Mouse (Mus musculus): ENCODE measurements around the gene Plac8. TPM values are rescaled to one million over a fixed set of nuclear protein-coding genes. Genes with fewer than 3 reads are reported as not detected.

Plac8 gene
- polyA plus RNA-seq, 1 experiment from 2014 or later = 3.9 TPM

DNA sequence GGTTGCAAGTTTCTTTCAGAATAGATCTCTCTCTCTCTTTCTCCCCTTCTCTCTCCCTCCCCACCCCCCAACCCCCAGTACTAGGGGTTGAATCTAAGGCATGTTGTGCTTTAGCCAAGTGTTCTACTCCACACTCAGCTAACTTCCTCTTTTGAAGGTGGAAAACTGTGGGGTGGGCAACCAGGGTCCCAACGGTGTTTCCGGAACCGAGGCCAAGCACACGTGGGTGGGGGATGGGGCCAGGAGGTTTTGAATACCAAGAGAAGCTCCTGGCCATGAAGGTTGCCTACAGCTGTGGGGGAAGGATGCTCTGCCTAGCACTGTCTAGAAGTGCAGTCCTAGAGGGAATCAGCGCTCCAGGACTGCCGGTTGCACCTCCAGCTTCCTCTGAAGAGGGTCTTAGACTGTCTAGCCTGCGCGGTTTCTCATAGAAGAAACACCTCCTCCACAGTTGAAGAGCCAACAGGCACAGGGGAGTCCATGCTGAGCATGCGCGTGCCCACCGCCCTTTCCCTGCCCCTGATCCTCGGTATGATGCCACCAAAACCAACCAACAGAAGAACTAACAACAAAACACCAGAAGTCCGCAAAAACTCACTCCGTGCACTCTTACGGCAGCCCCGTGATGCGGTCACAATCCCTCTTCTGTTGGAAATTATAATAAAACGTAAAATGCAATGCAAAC, 2.7 kb downstream of the Plac8 start:
- no peak for DNase-seq (ENCODE audit: low spot score)
- Histone ChIP-seq H3K4me3 (ENCODE audit: low read depth, low read length) (no peak overlapping the region), H3K36me3 (ENCODE audit: control insufficient read depth, insufficient read depth, low read length) (no peaks in the 10 kb centered on the region), H3K27me3 (ENCODE audit: control insufficient read depth, insufficient read depth, low read length) (no peaks in the 10 kb centered on the region), H3K4me2 (replicated peaks; ENCODE audit: low read depth, low read length) (no peak overlapping the region), H3K9me3 (ENCODE audit: control insufficient read depth, low read length) (no peaks in the 10 kb centered on the region), H3K27ac (ENCODE audit: low read depth, low read length) (no peak overlapping the region), H3K4me1 (replicated peaks; ENCODE audit: control insufficient read depth, insufficient read depth, low read length) (no peaks in the 10 kb centered on the region), H3K9ac (ENCODE audit: low read depth, low read length) (no peak overlapping the region)
- 74% methylated on average over 18 of the region's 18 CpGs for WGBS
- no peak for ATAC-seq (ENCODE audit: low FRiP score)

DNA sequence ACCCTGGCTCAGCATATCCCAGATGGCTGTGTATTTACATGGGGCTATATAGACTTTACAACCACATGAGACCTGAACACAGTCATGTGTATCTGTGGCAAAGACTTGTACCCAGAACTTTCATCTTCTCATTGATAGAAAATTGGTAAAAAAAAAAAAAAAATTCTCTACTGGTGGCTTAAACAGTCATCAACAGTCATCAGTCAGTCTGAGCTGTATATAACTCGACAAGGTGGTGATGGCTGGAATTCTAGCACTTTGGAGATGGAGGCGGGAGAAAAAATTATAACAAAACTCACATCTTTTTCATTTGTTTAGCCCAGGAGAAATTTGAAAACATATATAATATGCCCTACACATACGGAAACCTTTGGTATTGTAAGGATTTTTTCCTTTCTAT, 3.2 kb downstream of the Plac8 start:
- H3K27me3 ChIP-seq (ENCODE audit: control insufficient read depth, insufficient read depth, low read length) = no peaks in the 10 kb centered on the region
- no peak overlapping the region for H3K4me2 ChIP-seq (replicated peaks; ENCODE audit: low read depth, low read length)
- no peak for DNase-seq (ENCODE audit: low spot score)
- 94% methylated on average over 3 of the region's 3 CpGs for whole genome bisulfite sequencing
- no peak for ATAC-seq (ENCODE audit: low FRiP score)
- H3K4me1 ChIP-seq (replicated peaks; ENCODE audit: control insufficient read depth, insufficient read depth, low read length) = no peaks in the 10 kb centered on the region
- no peak overlapping the region for H3K27ac ChIP-seq (ENCODE audit: low read depth, low read length)
- no peak overlapping the region for H3K4me3 ChIP-seq (ENCODE audit: low read depth, low read length)
- H3K9ac ChIP-seq (ENCODE audit: low read depth, low read length) = no peak overlapping the region
- no peaks in the 10 kb centered on the region for H3K9me3 ChIP-seq (ENCODE audit: control insufficient read depth, low read length)
- H3K36me3 ChIP-seq (ENCODE audit: control insufficient read depth, insufficient read depth, low read length) = no peaks in the 10 kb centered on the region

DNA sequence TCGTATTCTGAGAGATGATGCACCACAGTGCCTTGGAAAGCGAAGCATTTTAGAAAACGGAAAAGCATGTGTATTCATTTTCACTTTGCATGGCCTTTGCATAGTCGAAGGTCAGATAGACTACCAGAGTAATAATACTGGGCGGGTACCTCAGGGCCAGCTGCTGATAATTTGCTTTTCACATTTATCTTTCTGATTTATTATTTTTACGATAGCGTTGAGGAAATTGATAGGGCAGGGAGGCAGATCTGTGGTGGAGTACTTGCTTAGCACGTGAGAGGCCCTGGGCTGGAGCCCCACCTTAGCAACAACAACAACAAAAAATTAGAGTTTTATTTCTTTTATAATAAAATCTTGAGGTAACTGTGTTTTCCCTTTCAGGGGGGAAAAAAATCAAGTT, 3.9 kb downstream of the Plac8 start:
- no peak for DNase-seq (ENCODE audit: low spot score)
- 92% methylated on average over 8 of the region's 8 CpGs for WGBS

DNA sequence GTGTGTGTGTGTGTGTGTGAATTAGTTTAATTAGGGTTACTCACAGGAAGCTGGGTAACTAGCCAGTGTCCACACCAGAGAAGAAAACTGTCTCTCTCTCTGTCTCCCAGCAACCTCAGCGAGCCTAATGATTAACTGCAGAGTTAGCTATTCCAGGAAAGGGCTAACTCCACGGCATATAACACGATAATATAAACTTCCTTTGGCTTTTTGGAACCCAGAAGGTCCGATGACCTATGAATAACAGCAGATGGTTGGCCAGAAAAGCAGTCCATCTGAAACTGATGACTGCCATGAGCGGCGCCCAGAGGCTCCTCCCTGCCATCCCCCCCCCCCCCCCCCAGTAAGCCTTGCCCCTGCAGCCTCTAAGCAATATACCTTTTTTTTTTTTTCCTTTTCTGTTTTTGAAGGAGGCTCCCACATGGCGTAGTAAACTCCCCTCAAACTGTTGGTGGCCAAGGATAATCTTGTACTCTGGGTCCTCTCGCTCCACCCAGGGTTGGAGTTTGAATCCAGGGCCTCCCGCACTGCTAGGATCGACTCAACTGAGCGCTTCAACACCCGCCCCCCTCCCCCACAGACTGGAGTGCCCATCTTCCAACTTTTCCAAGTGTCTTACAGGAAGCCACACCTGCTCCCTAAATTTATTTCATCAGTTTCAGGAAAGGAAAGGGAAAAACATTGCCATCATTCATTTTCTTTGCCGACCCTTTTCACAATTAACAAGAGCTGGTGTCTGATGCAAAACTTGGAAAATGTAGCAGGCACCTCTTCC, 4.6 kb downstream of the Plac8 start:
- Histone ChIP-seq H3K4me3 (ENCODE audit: low read depth, low read length) (no peak overlapping the region), H3K9me3 (ENCODE audit: control insufficient read depth, low read length) (no peaks in the 10 kb centered on the region), H3K4me1 (replicated peaks; ENCODE audit: control insufficient read depth, insufficient read depth, low read length) (no peaks in the 10 kb centered on the region), H3K27ac (ENCODE audit: low read depth, low read length) (no peak overlapping the region), H3K9ac (ENCODE audit: low read depth, low read length) (no peak overlapping the region), H3K4me2 (replicated peaks; ENCODE audit: low read depth, low read length) (no peak overlapping the region), H3K36me3 (ENCODE audit: control insufficient read depth, insufficient read depth, low read length) (no peaks in the 10 kb centered on the region), H3K27me3 (ENCODE audit: control insufficient read depth, insufficient read depth, low read length) (no peaks in the 10 kb centered on the region)
- no peak for DNase-seq (ENCODE audit: low spot score)
- ATAC-seq (ENCODE audit: low FRiP score) = no peak
- 79% methylated on average over 11 of the region's 13 CpGs for WGBS

More for the DNA sequence above, 3.9 kb downstream of the Plac8 start:
- H3K4me3 ChIP-seq (ENCODE audit: low read depth, low read length) = no peak overlapping the region
- no peaks in the 10 kb centered on the region for H3K9me3 ChIP-seq (ENCODE audit: control insufficient read depth, low read length)
- H3K27ac ChIP-seq (ENCODE audit: low read depth, low read length) = no peak overlapping the region
- H3K9ac ChIP-seq (ENCODE audit: low read depth, low read length) = no peak overlapping the region
- no peak overlapping the region for H3K4me2 ChIP-seq (replicated peaks; ENCODE audit: low read depth, low read length)
- H3K36me3 ChIP-seq (ENCODE audit: control insufficient read depth, insufficient read depth, low read length) = no peaks in the 10 kb centered on the region
- no peak for ATAC-seq (ENCODE audit: low FRiP score)
- H3K4me1 ChIP-seq (replicated peaks; ENCODE audit: control insufficient read depth, insufficient read depth, low read length) = no peaks in the 10 kb centered on the region
- H3K27me3 ChIP-seq (ENCODE audit: control insufficient read depth, insufficient read depth, low read length) = no peaks in the 10 kb centered on the region

DNA sequence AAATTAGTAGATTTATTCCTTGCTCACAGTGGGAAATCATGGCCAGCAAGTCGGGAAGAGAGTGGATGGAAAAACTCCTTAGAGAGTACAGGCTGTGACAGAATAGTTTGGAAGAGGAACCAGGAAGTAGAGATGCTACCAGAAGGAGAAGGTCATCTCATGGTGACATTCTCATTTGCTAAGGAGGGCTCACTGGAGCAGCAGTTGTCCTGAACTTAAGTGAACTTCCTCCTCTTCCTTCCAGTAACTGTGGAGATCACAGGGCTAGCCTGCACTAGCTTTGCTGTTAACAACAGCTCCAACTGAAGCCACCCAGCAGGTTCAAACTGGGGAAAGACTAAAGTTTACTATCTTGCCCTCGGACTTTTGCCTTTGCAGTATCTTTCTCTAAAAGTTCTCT, 5.2 kb downstream of the Plac8 start:
- Histone ChIP-seq H3K9ac (ENCODE audit: low read depth, low read length) (no peak overlapping the region), H3K4me2 (replicated peaks; ENCODE audit: low read depth, low read length) (no peak overlapping the region), H3K27ac (ENCODE audit: low read depth, low read length) (no peak overlapping the region), H3K36me3 (ENCODE audit: control insufficient read depth, insufficient read depth, low read length) (no peaks in the 10 kb centered on the region), H3K27me3 (ENCODE audit: control insufficient read depth, insufficient read depth, low read length) (no peaks in the 10 kb centered on the region), H3K4me3 (ENCODE audit: low read depth, low read length) (no peak overlapping the region), H3K9me3 (ENCODE audit: control insufficient read depth, low read length) (no peaks in the 10 kb centered on the region), H3K4me1 (replicated peaks; ENCODE audit: control insufficient read depth, insufficient read depth, low read length) (no peaks in the 10 kb centered on the region)
- ATAC-seq (ENCODE audit: low FRiP score) (no peak), DNase-seq (ENCODE audit: low spot score) (no peak)
- 74% methylated on average over 2 of the region's 2 CpGs for WGBS

DNA sequence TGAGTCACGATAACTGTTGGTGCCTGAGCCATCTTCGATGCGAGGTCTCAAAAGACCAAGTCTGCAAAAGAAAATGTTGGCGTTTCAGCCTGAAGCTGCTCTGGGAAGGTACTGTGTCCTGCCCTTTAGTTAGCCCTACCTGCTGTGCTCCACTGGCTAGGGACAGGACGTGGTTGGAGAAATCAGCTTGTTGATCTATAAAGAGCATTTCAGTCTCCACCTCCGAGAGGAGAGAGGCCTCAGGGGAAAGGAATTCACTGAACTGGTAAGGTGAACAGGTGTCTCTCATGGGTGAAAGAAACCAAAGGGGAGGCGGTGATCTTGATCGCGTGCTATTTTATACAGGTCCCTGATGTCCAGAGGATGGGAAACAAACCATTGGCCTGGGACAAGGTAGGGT, 9.3 kb downstream of the Plac8 start:
- no peaks in the 10 kb centered on the region for H3K36me3 ChIP-seq (ENCODE audit: control insufficient read depth, insufficient read depth, low read length)
- DNase-seq (ENCODE audit: low spot score) = no peak
- no peaks in the 10 kb centered on the region for H3K4me1 ChIP-seq (replicated peaks; ENCODE audit: control insufficient read depth, insufficient read depth, low read length)
- WGBS = 82% methylated on average over 9 of the region's 9 CpGs
- H3K27me3 ChIP-seq (ENCODE audit: control insufficient read depth, insufficient read depth, low read length) = no peaks in the 10 kb centered on the region
- no peak overlapping the region for H3K27ac ChIP-seq (ENCODE audit: low read depth, low read length)
- no peak for ATAC-seq (ENCODE audit: low FRiP score)
- H3K4me3 ChIP-seq (ENCODE audit: low read depth, low read length) = no peak overlapping the region
- H3K9ac ChIP-seq (ENCODE audit: low read depth, low read length) = no peak overlapping the region
- no peak overlapping the region for H3K4me2 ChIP-seq (replicated peaks; ENCODE audit: low read depth, low read length)
- no peaks in the 10 kb centered on the region for H3K9me3 ChIP-seq (ENCODE audit: control insufficient read depth, low read length)

DNA sequence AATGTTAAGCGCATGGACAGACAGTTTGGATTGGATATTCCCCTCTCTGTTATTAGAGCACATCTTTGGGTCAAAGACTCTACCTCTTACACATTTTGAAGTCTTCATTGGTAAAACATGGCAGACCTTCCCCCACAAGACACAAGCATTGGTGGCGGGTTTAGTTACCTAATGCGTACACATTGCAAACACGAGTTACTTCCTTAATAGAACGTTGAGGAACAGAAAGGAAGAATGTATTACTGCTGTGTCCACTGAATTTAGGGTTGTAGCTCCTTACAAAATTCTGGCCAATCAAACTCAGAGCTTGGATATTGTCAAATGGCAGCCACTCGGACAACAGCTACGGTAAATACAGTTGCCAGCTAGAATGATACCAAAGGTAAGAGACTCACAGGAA, 12.7 kb downstream of the Plac8 start:
- WGBS = 95% methylated on average over 7 of the region's 7 CpGs
- Histone ChIP-seq H3K4me1 (replicated peaks; ENCODE audit: control insufficient read depth, insufficient read depth, low read length) (no peaks in the 10 kb centered on the region), H3K9me3 (ENCODE audit: control insufficient read depth, low read length) (no peaks in the 10 kb centered on the region), H3K36me3 (ENCODE audit: control insufficient read depth, insufficient read depth, low read length) (no peaks in the 10 kb centered on the region), H3K27ac (ENCODE audit: low read depth, low read length) (no peak overlapping the region), H3K4me3 (ENCODE audit: low read depth, low read length) (no peak overlapping the region), H3K4me2 (replicated peaks; ENCODE audit: low read depth, low read length) (no peak overlapping the region), H3K9ac (ENCODE audit: low read depth, low read length) (no peak overlapping the region), H3K27me3 (ENCODE audit: control insufficient read depth, insufficient read depth, low read length) (no peaks in the 10 kb centered on the region)
- DNase-seq (ENCODE audit: low spot score) (no peak), ATAC-seq (ENCODE audit: low FRiP score) (no peak)

DNA sequence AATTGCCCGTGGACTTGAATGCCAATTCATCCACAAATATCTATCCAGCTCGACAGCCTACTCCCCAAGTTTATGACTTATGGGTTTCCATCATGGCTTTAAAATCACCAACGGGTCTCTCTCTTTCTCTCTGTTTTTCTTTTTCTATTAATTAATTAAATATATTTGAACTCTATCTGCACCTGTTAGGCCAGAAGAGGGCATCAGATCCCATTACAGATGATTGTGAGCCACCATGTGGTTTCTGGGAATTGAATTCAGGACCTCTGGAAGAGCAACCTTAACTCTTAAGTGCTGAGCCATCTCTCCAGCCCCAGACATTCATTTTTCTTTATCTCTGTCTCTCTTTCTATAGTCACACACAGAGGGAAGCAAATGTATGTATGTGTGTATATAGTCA, 13.3 kb downstream of the Plac8 start:
- Histone ChIP-seq H3K27ac (ENCODE audit: low read depth, low read length) (no peak overlapping the region), H3K36me3 (ENCODE audit: control insufficient read depth, insufficient read depth, low read length) (no peaks in the 10 kb centered on the region), H3K4me3 (ENCODE audit: low read depth, low read length) (no peak overlapping the region), H3K9ac (ENCODE audit: low read depth, low read length) (no peak overlapping the region), H3K4me1 (replicated peaks; ENCODE audit: control insufficient read depth, insufficient read depth, low read length) (no peaks in the 10 kb centered on the region), H3K27me3 (ENCODE audit: control insufficient read depth, insufficient read depth, low read length) (no peaks in the 10 kb centered on the region), H3K9me3 (ENCODE audit: control insufficient read depth, low read length) (no peaks in the 10 kb centered on the region), H3K4me2 (replicated peaks; ENCODE audit: low read depth, low read length) (no peak overlapping the region)
- WGBS = 86% methylated on average over 3 of the region's 3 CpGs
- ATAC-seq (ENCODE audit: low FRiP score) (no peak), DNase-seq (ENCODE audit: low spot score) (no peak)

DNA sequence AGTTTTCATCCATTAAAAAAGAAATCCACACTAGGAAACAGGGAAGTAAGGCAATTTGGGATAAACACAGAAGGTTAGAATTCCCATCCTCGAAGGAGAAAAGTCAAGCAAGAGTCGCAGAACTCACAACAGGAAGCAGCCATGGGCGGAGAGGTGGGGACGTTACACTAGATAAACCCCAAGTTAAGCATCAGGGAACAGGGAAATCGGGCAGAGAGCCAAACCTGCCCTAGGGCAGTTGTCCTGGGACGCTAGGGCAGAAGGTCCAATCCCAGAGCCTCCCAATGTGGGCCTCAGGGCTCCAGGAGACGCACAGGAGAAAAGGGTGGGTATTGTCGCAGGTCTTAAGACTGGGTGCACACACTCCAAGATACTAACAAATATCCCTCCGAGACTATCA, 14.5 kb downstream of the Plac8 start:
- Histone ChIP-seq H3K27ac (ENCODE audit: low read depth, low read length) (no peak overlapping the region), H3K27me3 (ENCODE audit: control insufficient read depth, insufficient read depth, low read length) (no peaks in the 10 kb centered on the region), H3K4me3 (ENCODE audit: low read depth, low read length) (no peak overlapping the region), H3K4me2 (replicated peaks; ENCODE audit: low read depth, low read length) (no peak overlapping the region), H3K9ac (ENCODE audit: low read depth, low read length) (no peak overlapping the region), H3K36me3 (ENCODE audit: control insufficient read depth, insufficient read depth, low read length) (no peaks in the 10 kb centered on the region), H3K4me1 (replicated peaks; ENCODE audit: control insufficient read depth, insufficient read depth, low read length) (no peaks in the 10 kb centered on the region), H3K9me3 (ENCODE audit: control insufficient read depth, low read length) (no peaks in the 10 kb centered on the region)
- DNase-seq (ENCODE audit: low spot score) (no peak), ATAC-seq (ENCODE audit: low FRiP score) (no peak)
- 78% methylated on average over 9 of the region's 9 CpGs for WGBS
